Mouse (Mus musculus) forebrain, postnatal 0 days (tissue): ENCODE measurements around the gene Fam13c. TPM values are rescaled to one million over a fixed set of nuclear protein-coding genes. Genes with fewer than 3 reads are reported as not detected.
A peak's percentile ranks its signal among the peaks of the same experiment; 100 is the strongest.

ENCODE experiments used
- ATAC-seq: fragments of 200-750 bp; cut with Nextera tagmentation; 2 replicates; pipeline ENCODE4 v1.8.0; 2017; ENCODE audit warnings: mild to moderate bottlenecking, moderate library complexity
- DNase-seq: peaks from one replicate; pipeline ENCODE4 v3.0.0-alpha.2; 2015
- H3K27ac ChIP-seq: fragments of 300-500 bp; sonication (generic); 2 replicates; pipeline ENCODE4 v1.5.1; 2014; ENCODE audit warnings: low read depth, mild to moderate bottlenecking, antibody characterized with exemption, low read length, moderate library complexity, mixed read lengths
- H3K27me3 ChIP-seq: fragments of 300-500 bp; sonication (generic); 2 replicates; pipeline ENCODE4 v1.6.1; 2014; ENCODE audit warnings: mild to moderate bottlenecking, low read length, mixed read lengths; ENCODE audit not compliant: insufficient read depth
- H3K36me3 ChIP-seq: fragments of 300-500 bp; sonication (generic); 2 replicates; pipeline ENCODE4 v1.6.1; 2014; ENCODE audit warnings: mild to moderate bottlenecking, moderate library complexity; ENCODE audit not compliant: insufficient read depth
- H3K4me1 ChIP-seq: fragments of 300-500 bp; sonication (generic); 2 replicates; pipeline ENCODE4 v1.6.1; 2014; ENCODE audit warnings: antibody characterized with exemption; ENCODE audit not compliant: insufficient read depth
- H3K4me2 ChIP-seq: fragments of 300-500 bp; sonication (generic); 2 replicates; pipeline ENCODE4 v1.6.1; 2014; ENCODE audit warnings: low read depth, mild to moderate bottlenecking, moderate library complexity
- H3K4me3 ChIP-seq: fragments of 300-500 bp; sonication (generic); 2 replicates; pipeline ENCODE4 v1.5.1; 2014; ENCODE audit warnings: low read depth, low read length, mixed read lengths
- H3K9ac ChIP-seq: fragments of 300-500 bp; sonication (generic); 2 replicates; pipeline ENCODE4 v1.6.1; 2014; ENCODE audit warnings: mild to moderate bottlenecking
- H3K9me3 ChIP-seq: fragments of 300-500 bp; sonication (generic); 2 replicates; pipeline ENCODE4 v1.6.1; 2016; ENCODE audit warnings: low read length
- CTCF ChIP-seq: sonication (generic); IDR thresholded peaks from 2 replicates; pipeline ENCODE4 v1.5.1; 2016; ENCODE audit warnings: antibody characterized with exemption, control low read depth, low read depth
- WGBS: fragments of 180-500 bp; shearing (Covaris S2); extraction: QIAGEN DNeasy Blood & Tissue Kit; methylation state at CpG from one replicate; pipeline ENCODE4 v1.1.7; 2014; 5-methylcytosine and 5-hydroxymethylcytosine counted together
- polyA plus RNA-seq: library from polyadenylated mRNA; unstranded; fragments of >200 nt; fragmentation: Nextera tagmentation; extraction: Ambion mirVana; gene quantifications from 2 replicates; pipeline ENCODE4 v1.2.1, GENCODE M21; 2015
- total RNA-seq: library from RNA; depleted of rRNA; stranded (reverse); fragments of >200 nt; gene quantifications from 2 replicates; pipeline ENCODE4 v1.2.3, GENCODE M21; 2014

Fam13c gene
- total and polyA plus RNA-seq, 2 experiments from 2014 or later, result 9.6 to 23.8 TPM

- Histone ChIP-seq H3K4me3 (no peak overlapping the region), H3K27ac (no peak overlapping the region), H3K4me2 (no peak overlapping the region), H3K4me1 (no peaks in the 10 kb centered on the region), H3K9ac (no peak overlapping the region), H3K36me3 (peaks cover 52% of the 10 kb centered on the region), H3K27me3 (no peaks in the 10 kb centered on the region), H3K9me3 (no peaks in the 10 kb centered on the region)
- TF ChIP-seq CTCF, result no peak
- ATAC-seq, result no peak
- WGBS, result 94% methylated on average over 3 of the region's 3 CpGs
- no peak for DNase-seq
These were observed 112.2 kb downstream of the Fam13c start for GRCm38 (mm10) chr10:70552531-70552930.

GRCm38 (mm10) chr10:70563636-70564035 is 123.4 kb downstream of the Fam13c start:
- peak; percentile 88 for TF ChIP-seq CTCF
- H3K9me3 ChIP-seq, result no peaks in the 10 kb centered on the region
- DNase-seq (peak; percentile 91), ATAC-seq (peak; percentile 48)
- no peaks in the 10 kb centered on the region for H3K4me1 ChIP-seq
- 15% methylated on average over 3 of the region's 3 CpGs for WGBS
- peaks cover 32% of the 10 kb centered on the region for H3K36me3 ChIP-seq
- no peak overlapping the region for H3K4me2 ChIP-seq
- no peak overlapping the region for H3K27ac ChIP-seq
- no peak overlapping the region for H3K4me3 ChIP-seq
- H3K27me3 ChIP-seq, result no peaks in the 10 kb centered on the region
- no peak overlapping the region for H3K9ac ChIP-seq

GRCm38 (mm10) chr10:70581556-70582211 is 141.4 kb downstream of the Fam13c start:
- WGBS, result 52% methylated on average over 7 of the region's 7 CpGs
- no peak for TF ChIP-seq CTCF
- no peaks in the 10 kb centered on the region for H3K36me3 ChIP-seq
- no peaks in the 10 kb centered on the region for H3K27me3 ChIP-seq
- ATAC-seq (no peak), DNase-seq (no peak)
- peaks cover 4% of the 10 kb centered on the region; the same call in 1 of the 2 replicates for H3K4me1 ChIP-seq
- no peaks in the 10 kb centered on the region for H3K9me3 ChIP-seq
- H3K9ac ChIP-seq, result no peak overlapping the region
- no peak overlapping the region for H3K4me2 ChIP-seq
- H3K27ac ChIP-seq, result no peak overlapping the region
- no peak overlapping the region for H3K4me3 ChIP-seq

- no peak overlapping the region for H3K9ac ChIP-seq
- WGBS, result 89% methylated on average over 1 of the region's 1 CpGs
- no peak for TF ChIP-seq CTCF
- H3K36me3 ChIP-seq, result no peaks in the 10 kb centered on the region
- no peaks in the 10 kb centered on the region for H3K9me3 ChIP-seq
- peaks cover 4% of the 10 kb centered on the region; the same call in 1 of the 2 replicates for H3K4me1 ChIP-seq
- H3K27ac ChIP-seq, result no peak overlapping the region
- DNase-seq (no peak), ATAC-seq (no peak)
- no peak overlapping the region for H3K4me3 ChIP-seq
- H3K4me2 ChIP-seq, result no peak overlapping the region
- H3K27me3 ChIP-seq, result no peaks in the 10 kb centered on the region
These were observed 143.9 kb downstream of the Fam13c start for GRCm38 (mm10) chr10:70584171-70584570.

GRCm38 (mm10) chr10:70586876-70587405 is 146.7 kb downstream of the Fam13c start:
- Histone ChIP-seq H3K27me3 (no peaks in the 10 kb centered on the region), H3K27ac (no peak overlapping the region), H3K9me3 (no peaks in the 10 kb centered on the region), H3K4me2 (no peak overlapping the region), H3K36me3 (no peaks in the 10 kb centered on the region), H3K4me3 (no peak overlapping the region), H3K9ac (no peak overlapping the region), H3K4me1 (no peaks in the 10 kb centered on the region)
- 93% methylated on average over 3 of the region's 3 CpGs for WGBS
- TF ChIP-seq CTCF, result no peak
- ATAC-seq (no peak), DNase-seq (no peak)

GRCm38 (mm10) chr10:70594007-70594406 is 153.7 kb downstream of the Fam13c start:
- peak; percentile 16 for DNase-seq
- H3K36me3 ChIP-seq, result no peaks in the 10 kb centered on the region
- H3K4me2 ChIP-seq, result no peak overlapping the region
- no peaks in the 10 kb centered on the region for H3K9me3 ChIP-seq
- no peak for ATAC-seq
- no peaks in the 10 kb centered on the region for H3K27me3 ChIP-seq
- peak; percentile 50 for TF ChIP-seq CTCF
- no peak overlapping the region for H3K27ac ChIP-seq
- no peak overlapping the region for H3K4me3 ChIP-seq
- no peak overlapping the region for H3K9ac ChIP-seq
- 33% methylated on average over 1 of the region's 1 CpGs for WGBS
- H3K4me1 ChIP-seq, result peaks cover 12% of the 10 kb centered on the region; the same call in 1 of the 2 replicates

GRCm38 (mm10) chr10:70598081-70598515 is 157.8 kb downstream of the Fam13c start:
- Histone ChIP-seq H3K27ac (peak overlapping the region; percentile 98), H3K4me2 (peak overlapping the region; percentile 82), H3K4me1 (peaks cover 17% of the 10 kb centered on the region; the same call in 1 of the 2 replicates), H3K27me3 (no peaks in the 10 kb centered on the region), H3K36me3 (no peaks in the 10 kb centered on the region), H3K9ac (peak overlapping the region; percentile 97), H3K9me3 (no peaks in the 10 kb centered on the region), H3K4me3 (peak overlapping the region; percentile 89)
- ATAC-seq, result peak; percentile 0; the same call in 1 of the 2 replicates
- no peak for TF ChIP-seq CTCF
- WGBS, result 6% methylated on average over 10 of the region's 10 CpGs
- no peak for DNase-seq
